Mouse (Mus musculus): ENCODE data around the gene Kitl.

DNA sequence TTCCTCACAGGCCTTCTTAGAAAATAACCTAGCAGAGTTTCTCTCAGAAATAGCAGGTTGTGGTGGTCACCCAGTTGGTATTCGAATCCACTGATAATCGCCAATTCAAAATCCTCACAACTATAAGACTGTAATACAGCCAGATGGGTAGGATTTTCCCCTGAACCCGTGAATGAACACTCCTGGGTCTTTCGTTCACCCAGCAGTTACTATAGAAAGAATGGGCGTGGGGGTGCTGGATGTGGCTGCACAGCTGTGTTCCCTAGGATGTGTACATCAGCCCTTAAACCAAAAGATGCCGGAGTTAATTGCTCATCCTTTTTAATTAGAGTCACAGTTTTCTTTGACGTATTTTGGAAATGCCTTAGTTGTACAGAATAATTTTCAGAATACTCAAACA is 50.9 kb downstream of the Kitl start:
- TF ChIP-seq CTCF (IDR thresholded peaks at IDR 0.05; ENCODE audit: extremely low read depth, insufficient read depth, insufficient read length, insufficient replicate concordance) (no peak), POLR2A (IDR thresholded peaks at IDR 0.05; ENCODE audit: low read depth, low read length) (no peak)
